Mouse (Mus musculus): ENCODE measurements around the gene Cabp2.
"Not testable (repeated sequence)": the region's sequence is repeated elsewhere in the genome, so short reads cannot be mapped to it uniquely, and the experiment has no call there.

Cabp2 gene

GRCm38 (mm10) chr19:4100718-4101261 lies 19.4 kb downstream of the Cabp2 start:
- DNase-seq (ENCODE audit: low read depth, low spot score) = peak; percentile 49

GRCm38 (mm10) chr19:4101466-4101865 lies 20.1 kb downstream of the Cabp2 start:
- no peak for DNase-seq (ENCODE audit: low read depth, low spot score)

- no peak for DNase-seq (ENCODE audit: low read depth, low spot score)
These were observed 20.7 kb downstream of the Cabp2 start for GRCm38 (mm10) chr19:4102049-4102448.

- no peak for DNase-seq (ENCODE audit: low read depth, low spot score)
These were observed 21.2 kb downstream of the Cabp2 start for GRCm38 (mm10) chr19:4102626-4103025.

- no peak for DNase-seq (ENCODE audit: low read depth, low spot score)
These were observed 21.9 kb downstream of the Cabp2 start for GRCm38 (mm10) chr19:4103294-4103693.

- no peak for DNase-seq (ENCODE audit: low read depth, low spot score)
These were observed 22.4 kb downstream of the Cabp2 start for GRCm38 (mm10) chr19:4103792-4104191.

- no peak for DNase-seq (ENCODE audit: low read depth, low spot score)
These were observed 23.4 kb downstream of the Cabp2 start for GRCm38 (mm10) chr19:4104675-4105194.

- no peak for DNase-seq (ENCODE audit: low read depth, low spot score)
These were observed 25.3 kb downstream of the Cabp2 start for GRCm38 (mm10) chr19:4106654-4107053.

GRCm38 (mm10) chr19:4108535-4108934 lies 27.2 kb downstream of the Cabp2 start:
- no peak for DNase-seq (ENCODE audit: low read depth, low spot score)

- DNase-seq (ENCODE audit: low read depth, low spot score) = no peak
These were observed 30.9 kb downstream of the Cabp2 start for GRCm38 (mm10) chr19:4112063-4112960.

GRCm38 (mm10) chr19:4113186-4113805 lies 31.9 kb downstream of the Cabp2 start:
- no peak for DNase-seq (ENCODE audit: low read depth, low spot score)

GRCm38 (mm10) chr19:4113806-4114230 lies 32.4 kb downstream of the Cabp2 start:
- no peak for DNase-seq (ENCODE audit: low read depth, low spot score)

- no peak for DNase-seq (ENCODE audit: low read depth, low spot score)
These were observed 33.2 kb downstream of the Cabp2 start for GRCm38 (mm10) chr19:4114551-4114950.

- no peak for DNase-seq (ENCODE audit: low read depth, low spot score)
These were observed 33.8 kb downstream of the Cabp2 start for GRCm38 (mm10) chr19:4115144-4115543.

GRCm38 (mm10) chr19:4115816-4116215 lies 34.4 kb downstream of the Cabp2 start:
- DNase-seq (ENCODE audit: low read depth, low spot score) = no peak

- DNase-seq (ENCODE audit: low read depth, low spot score) = no peak
These were observed 35.6 kb downstream of the Cabp2 start for GRCm38 (mm10) chr19:4117006-4117405.

GRCm38 (mm10) chr19:4118350-4118749 lies 37.0 kb downstream of the Cabp2 start:
- no peak for DNase-seq (ENCODE audit: low read depth, low spot score)

GRCm38 (mm10) chr19:4119716-4120487 lies 38.5 kb downstream of the Cabp2 start:
- DNase-seq (ENCODE audit: low read depth, low spot score) = no peak

- DNase-seq (ENCODE audit: low read depth, low spot score) = no peak
These were observed 39.1 kb downstream of the Cabp2 start for GRCm38 (mm10) chr19:4120496-4120895.

- DNase-seq (ENCODE audit: low read depth, low spot score) = peak; percentile 99
These were observed 39.9 kb downstream of the Cabp2 start for GRCm38 (mm10) chr19:4121097-4121805.

- DNase-seq (ENCODE audit: low read depth, low spot score) = not testable (repeated sequence)
These were observed 40.5 kb downstream of the Cabp2 start for GRCm38 (mm10) chr19:4121896-4122295.

Measured in R1 (cell line).